Mouse (Mus musculus) adrenal gland, adult 18-20 months (tissue): ENCODE results near the gene Pkp4. TPM values are rescaled to one million over a fixed set of nuclear protein-coding genes. Genes with fewer than 3 reads are reported as not detected.

ENCODE experiments used
- DNase-seq, 2 experiments: peaks; one replicate each; pipeline ENCODE4 v3.0.0; 2021 to 2022; ENCODE audit warnings: low spot score in 2 of 2
- total RNA-seq, 2 experiments: library from RNA; stranded (reverse); gene quantifications; 1 replicate in 1 of 2; 2 replicates in 1 of 2; pipeline ENCODE4 v1.2.3; 2021

The Pkp4 gene
- total RNA-seq, 2 experiments from 2014 or later = 49.1 to 51.9 TPM

GRCm38 (mm10) chr2:59266428-59266827, 105.8 kb downstream of the Pkp4 start:
- DNase-seq = no peak

GRCm38 (mm10) chr2:59271835-59272234, 111.2 kb downstream of the Pkp4 start:
- DNase-seq = no peak

- no peak for DNase-seq
Measured at GRCm38 (mm10) chr2:59272713-59273112, 112.1 kb downstream of the Pkp4 start.

- DNase-seq = no peak
Measured at GRCm38 (mm10) chr2:59280914-59281562, 120.4 kb downstream of the Pkp4 start.

GRCm38 (mm10) chr2:59282966-59283365, 122.3 kb downstream of the Pkp4 start:
- no peak for DNase-seq

- no peak for DNase-seq
Measured at GRCm38 (mm10) chr2:59284216-59284615, 123.6 kb downstream of the Pkp4 start.

- peak in 1 of 2 experiments; percentile 9 for DNase-seq
Measured at GRCm38 (mm10) chr2:59284734-59285490, 124.3 kb downstream of the Pkp4 start.

- no peak for DNase-seq
Measured at GRCm38 (mm10) chr2:59285581-59285980, 124.9 kb downstream of the Pkp4 start.

- DNase-seq = peak; percentile 10 to 40
Measured at GRCm38 (mm10) chr2:59286247-59286646, 125.6 kb downstream of the Pkp4 start.

GRCm38 (mm10) chr2:59287630-59288029, 127.0 kb downstream of the Pkp4 start:
- no peak for DNase-seq

- DNase-seq = no peak
Measured at GRCm38 (mm10) chr2:59289411-59289810, 128.8 kb downstream of the Pkp4 start.

- DNase-seq = no peak
Measured at GRCm38 (mm10) chr2:59290391-59290790, 129.7 kb downstream of the Pkp4 start.

- no peak for DNase-seq
Measured at GRCm38 (mm10) chr2:59299831-59300230, 139.2 kb downstream of the Pkp4 start.

- DNase-seq = no peak
Measured at GRCm38 (mm10) chr2:59301671-59302070, 141.0 kb downstream of the Pkp4 start.

GRCm38 (mm10) chr2:59302430-59302829, 141.8 kb downstream of the Pkp4 start:
- DNase-seq = no peak

- DNase-seq = no peak
Measured at GRCm38 (mm10) chr2:59303530-59304063, 142.9 kb downstream of the Pkp4 start.

GRCm38 (mm10) chr2:59307302-59307701, 146.7 kb downstream of the Pkp4 start:
- DNase-seq = no peak

- no peak for DNase-seq
Measured at GRCm38 (mm10) chr2:59308055-59308454, 147.4 kb downstream of the Pkp4 start.

- no peak for DNase-seq
Measured at GRCm38 (mm10) chr2:59313293-59313692, 152.6 kb downstream of the Pkp4 start.

GRCm38 (mm10) chr2:59318631-59319030, 158.0 kb downstream of the Pkp4 start:
- no peak for DNase-seq

- no peak for DNase-seq
Measured at GRCm38 (mm10) chr2:59327946-59328345, 167.3 kb downstream of the Pkp4 start.

- DNase-seq = no peak
Measured at GRCm38 (mm10) chr2:59331093-59331492, 170.4 kb downstream of the Pkp4 start.
